Mouse (Mus musculus) right cerebral cortex, postnatal 14 days (tissue): ENCODE data around the gene Pdss1.

Experiments
- DNase-seq: peaks from one replicate; pipeline ENCODE4 v3.0.0; 2022

Pdss1 gene

GRCm38 (mm10) chr2:22962242-22962641 is 66.9 kb downstream of the Pdss1 start:
- DNase-seq = peak; percentile 7

- no peak for DNase-seq
Measured at GRCm38 (mm10) chr2:22962970-22963369, 67.6 kb downstream of the Pdss1 start.

GRCm38 (mm10) chr2:22977387-22977973 is 82.2 kb downstream of the Pdss1 start:
- no peak for DNase-seq

- no peak for DNase-seq
Measured at GRCm38 (mm10) chr2:22985973-22986657, 90.8 kb downstream of the Pdss1 start.
